Mouse (Mus musculus) embryonic facial prominence, embryonic 12.5 days (tissue): ENCODE data around the gene Acadsb. TPM values are rescaled to one million over a fixed set of nuclear protein-coding genes. Genes with fewer than 3 reads are reported as not detected.
"Not testable (repeated sequence)": the region's sequence is repeated elsewhere in the genome, so short reads cannot be mapped to it uniquely, and the experiment has no call there.

Experiments used
- ATAC-seq: fragments of 200-750 bp; cut with Nextera tagmentation; 2 replicates; pipeline ENCODE4 v1.8.0; 2017; ENCODE audit not compliant: insufficient number of reproducible peaks, insufficient read depth, low FRiP score, low TSS enrichment
- H3K27ac ChIP-seq: fragments of 300-500 bp; sonication (generic); 2 replicates; pipeline ENCODE4 v1.5.1; 2016; ENCODE audit warnings: mild to moderate bottlenecking
- H3K27me3 ChIP-seq: fragments of 300-500 bp; sonication (generic); 2 replicates; pipeline ENCODE4 v1.6.1; 2016; ENCODE audit warnings: mild to moderate bottlenecking, moderate library complexity
- H3K36me3 ChIP-seq: fragments of 300-500 bp; sonication (generic); 2 replicates; pipeline ENCODE4 v1.6.1; 2016; ENCODE audit warnings: mild to moderate bottlenecking
- H3K4me1 ChIP-seq: fragments of 300-500 bp; sonication (generic); 2 replicates; pipeline ENCODE4 v1.6.1; 2016
- H3K4me2 ChIP-seq: fragments of 300-500 bp; sonication (generic); replicated peaks from 2 replicates; pipeline ENCODE4 v1.6.1; 2016; ENCODE audit warnings: mild to moderate bottlenecking, moderate library complexity
- H3K4me3 ChIP-seq: fragments of 300-500 bp; sonication (generic); 2 replicates; pipeline ENCODE4 v1.5.1; 2016; ENCODE audit warnings: mild to moderate bottlenecking
- H3K9ac ChIP-seq: fragments of 300-500 bp; sonication (generic); 2 replicates; pipeline ENCODE4 v1.6.1; 2016; ENCODE audit warnings: mild to moderate bottlenecking, moderate library complexity
- H3K9me3 ChIP-seq: fragments of 300-500 bp; sonication (generic); 2 replicates; pipeline ENCODE4 v1.6.1; 2016; ENCODE audit warnings: mild to moderate bottlenecking, moderate library complexity
- WGBS: fragments of 180-500 bp; shearing (Covaris S2); methylation state at CpG from one replicate; pipeline ENCODE4 v1.1.7; 2016; 5-methylcytosine and 5-hydroxymethylcytosine counted together
- polyA plus RNA-seq: library from polyadenylated mRNA; unstranded; fragments of >200 nt; fragmentation: Nextera tagmentation; extraction: Ambion mirVana; gene quantifications from 2 replicates; pipeline ENCODE4 v1.2.1, GENCODE M21; 2016

Gene Acadsb
- polyA plus RNA-seq, 1 experiment from 2014 or later, result 116 TPM

GRCm38 (mm10) chr7:131411221-131411940, 980 bp downstream of the Acadsb start:
- no peak for ATAC-seq
- Histone ChIP-seq H3K27me3 (no peaks in the 10 kb centered on the region), H3K36me3 (no peaks in the 10 kb centered on the region), H3K9ac (peak overlapping the region; percentile 94), H3K4me2 (peak overlapping the region; percentile 79), H3K9me3 (no peaks in the 10 kb centered on the region), H3K4me3 (peak overlapping the region; percentile 96), H3K4me1 (peaks cover 13% of the 10 kb centered on the region), H3K27ac (no peak overlapping the region)
- WGBS, result 56% methylated on average over 10 of the region's 10 CpGs

- no peak overlapping the region for H3K27ac ChIP-seq
- peaks cover 13% of the 10 kb centered on the region for H3K4me1 ChIP-seq
- H3K4me3 ChIP-seq, result no peak overlapping the region
- no peaks in the 10 kb centered on the region for H3K27me3 ChIP-seq
- no peak overlapping the region for H3K9ac ChIP-seq
- no peaks in the 10 kb centered on the region for H3K9me3 ChIP-seq
- H3K36me3 ChIP-seq, result no peaks in the 10 kb centered on the region
- H3K4me2 ChIP-seq, result no peak overlapping the region
- ATAC-seq, result no peak
- 70% methylated on average over 2 of the region's 2 CpGs for WGBS
Observed at GRCm38 (mm10) chr7:131411941-131412270, 1.5 kb downstream of the Acadsb start.

GRCm38 (mm10) chr7:131416742-131417141, 6.3 kb downstream of the Acadsb start:
- not testable (repeated sequence) for ATAC-seq

GRCm38 (mm10) chr7:131417605-131418004, 7.2 kb downstream of the Acadsb start:
- H3K4me1 ChIP-seq, result no peaks in the 10 kb centered on the region
- ATAC-seq, result no peak
- no peaks in the 10 kb centered on the region for H3K27me3 ChIP-seq
- no peaks in the 10 kb centered on the region for H3K36me3 ChIP-seq
- no peak overlapping the region for H3K4me3 ChIP-seq
- no peak overlapping the region for H3K9ac ChIP-seq
- no peak overlapping the region for H3K4me2 ChIP-seq
- H3K27ac ChIP-seq, result no peak overlapping the region
- no peaks in the 10 kb centered on the region for H3K9me3 ChIP-seq

More at GRCm38 (mm10) chr7:131416742-131417141, 6.3 kb downstream of the Acadsb start:
- not testable (repeated sequence) for H3K4me1 ChIP-seq, H3K9ac ChIP-seq, H3K4me3 ChIP-seq, H3K4me2 ChIP-seq, H3K36me3 ChIP-seq, H3K27ac ChIP-seq, H3K9me3 ChIP-seq, H3K27me3 ChIP-seq

- Histone ChIP-seq H3K4me2 (no peak overlapping the region), H3K4me1 (no peaks in the 10 kb centered on the region), H3K27me3 (no peaks in the 10 kb centered on the region), H3K9me3 (no peaks in the 10 kb centered on the region), H3K27ac (no peak overlapping the region), H3K36me3 (peaks cover 18% of the 10 kb centered on the region; the same call in 1 of the 2 replicates), H3K4me3 (no peak overlapping the region), H3K9ac (no peak overlapping the region)
- no peak for ATAC-seq
- WGBS, result 83% methylated on average over 2 of the region's 2 CpGs
Observed at GRCm38 (mm10) chr7:131424912-131425311, 14.5 kb downstream of the Acadsb start.

- Histone ChIP-seq H3K4me3 (no peak overlapping the region), H3K36me3 (peaks cover 28% of the 10 kb centered on the region; the same call in 1 of the 2 replicates), H3K9me3 (no peaks in the 10 kb centered on the region), H3K27ac (no peak overlapping the region), H3K9ac (no peak overlapping the region), H3K4me2 (no peak overlapping the region), H3K4me1 (no peaks in the 10 kb centered on the region), H3K27me3 (no peaks in the 10 kb centered on the region)
- no peak for ATAC-seq
- WGBS, result 89% methylated on average over 5 of the region's 5 CpGs
Observed at GRCm38 (mm10) chr7:131427331-131427730, 16.9 kb downstream of the Acadsb start.

- ATAC-seq, result no peak
- no peak overlapping the region for H3K9ac ChIP-seq
- H3K36me3 ChIP-seq, result peaks cover 28% of the 10 kb centered on the region; the same call in 1 of the 2 replicates
- H3K27me3 ChIP-seq, result no peaks in the 10 kb centered on the region
- H3K4me3 ChIP-seq, result no peak overlapping the region
- no peak overlapping the region for H3K4me2 ChIP-seq
- no peaks in the 10 kb centered on the region for H3K4me1 ChIP-seq
- H3K9me3 ChIP-seq, result no peaks in the 10 kb centered on the region
- 16% methylated on average over 1 of the region's 1 CpGs for WGBS
- no peak overlapping the region for H3K27ac ChIP-seq
Observed at GRCm38 (mm10) chr7:131432244-131432643, 21.8 kb downstream of the Acadsb start.

- H3K36me3 ChIP-seq, result peaks cover 15% of the 10 kb centered on the region; the same call in 1 of the 2 replicates
- H3K27ac ChIP-seq, result no peak overlapping the region
- no peaks in the 10 kb centered on the region for H3K27me3 ChIP-seq
- ATAC-seq, result no peak
- no peaks in the 10 kb centered on the region for H3K9me3 ChIP-seq
- H3K4me2 ChIP-seq, result no peak overlapping the region
- H3K9ac ChIP-seq, result no peak overlapping the region
- no peak overlapping the region for H3K4me3 ChIP-seq
- 80% methylated on average over 1 of the region's 1 CpGs for WGBS
- no peaks in the 10 kb centered on the region for H3K4me1 ChIP-seq
Observed at GRCm38 (mm10) chr7:131434276-131434675, 23.9 kb downstream of the Acadsb start.

GRCm38 (mm10) chr7:131437051-131437450, 26.6 kb downstream of the Acadsb start:
- 65% methylated on average over 3 of the region's 3 CpGs for WGBS
- ATAC-seq, result no peak
- Histone ChIP-seq H3K4me2 (no peak overlapping the region), H3K27me3 (no peaks in the 10 kb centered on the region), H3K27ac (no peak overlapping the region), H3K9ac (no peak overlapping the region), H3K4me1 (no peaks in the 10 kb centered on the region), H3K9me3 (no peaks in the 10 kb centered on the region), H3K4me3 (no peak overlapping the region), H3K36me3 (peaks cover 4% of the 10 kb centered on the region; the same call in 1 of the 2 replicates)

GRCm38 (mm10) chr7:131456714-131457113, 46.3 kb downstream of the Acadsb start:
- Histone ChIP-seq H3K4me3 (no peak overlapping the region), H3K4me2 (no peak overlapping the region)

GRCm38 (mm10) chr7:131465117-131465601, 54.8 kb downstream of the Acadsb start:
- Histone ChIP-seq H3K27me3 (no peaks in the 10 kb centered on the region), H3K9me3 (no peaks in the 10 kb centered on the region), H3K36me3 (no peaks in the 10 kb centered on the region), H3K4me3 (no peak overlapping the region), H3K4me2 (no peak overlapping the region), H3K9ac (no peak overlapping the region), H3K4me1 (no peaks in the 10 kb centered on the region), H3K27ac (no peak overlapping the region)
- 45% methylated on average over 3 of the region's 3 CpGs for WGBS
- no peak for ATAC-seq

More at GRCm38 (mm10) chr7:131456714-131457113, 46.3 kb downstream of the Acadsb start:
- Histone ChIP-seq H3K9me3 (no peaks in the 10 kb centered on the region), H3K27me3 (no peaks in the 10 kb centered on the region), H3K27ac (no peak overlapping the region), H3K9ac (no peak overlapping the region), H3K36me3 (no peaks in the 10 kb centered on the region), H3K4me1 (no peaks in the 10 kb centered on the region)
- 88% methylated on average over 5 of the region's 5 CpGs for whole genome bisulfite sequencing
- no peak for ATAC-seq

- Histone ChIP-seq H3K27me3 (no peaks in the 10 kb centered on the region), H3K9me3 (no peaks in the 10 kb centered on the region), H3K36me3 (no peaks in the 10 kb centered on the region), H3K4me2 (no peak overlapping the region), H3K27ac (no peak overlapping the region), H3K4me1 (no peaks in the 10 kb centered on the region), H3K9ac (no peak overlapping the region), H3K4me3 (no peak overlapping the region)
- ATAC-seq, result no peak
- 58% methylated on average over 3 of the region's 3 CpGs for WGBS
Observed at GRCm38 (mm10) chr7:131465735-131466134, 55.3 kb downstream of the Acadsb start.
